Mouse (Mus musculus): ENCODE data around the gene Cyb5d2. TPM values are rescaled to one million over a fixed set of nuclear protein-coding genes. Genes with fewer than 3 reads are reported as not detected.
"Not testable (repeated sequence)": the region's sequence is repeated elsewhere in the genome, so short reads cannot be mapped to it uniquely, and the experiment has no call there.

Gene Cyb5d2
- polyA plus RNA-seq, 1 experiment from 2014 or later, result 3.7 TPM

DNA sequence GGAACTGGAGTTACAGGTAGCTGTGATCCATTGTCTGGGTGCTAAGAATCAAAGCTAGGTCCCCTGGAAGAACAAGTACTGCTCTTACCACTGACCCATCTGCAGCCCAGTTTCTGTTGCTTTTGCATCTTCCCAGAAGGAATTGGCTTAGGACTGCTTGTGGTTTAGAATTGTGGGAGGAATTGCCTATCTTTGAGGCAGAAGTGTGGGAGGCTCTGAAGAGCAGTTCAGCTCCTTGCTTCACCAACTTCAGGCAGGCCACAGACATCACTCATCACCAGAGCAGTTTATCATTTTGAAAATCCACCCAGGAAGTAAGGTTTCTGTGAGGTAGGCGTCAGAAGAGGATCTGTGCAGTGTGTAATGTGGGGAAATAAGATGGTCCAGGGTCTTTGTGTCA is 56.9 kb downstream of the Cyb5d2 start:
- Histone ChIP-seq H3K27ac (replicated peaks; ENCODE audit: low read depth, low read length) (no peak overlapping the region), H3K9ac (ENCODE audit: low read length) (no peak overlapping the region), H3K4me1 (ENCODE audit: control insufficient read depth, insufficient read depth, low read length) (no peaks in the 10 kb centered on the region), H3K27me3 (ENCODE audit: control insufficient read depth, insufficient read depth, low read length) (no peaks in the 10 kb centered on the region), H3K4me2 (ENCODE audit: low read depth, severe bottlenecking) (no peak overlapping the region), H3K9me3 (ENCODE audit: control insufficient read depth, low read length) (no peaks in the 10 kb centered on the region), H3K4me3 (ENCODE audit: low read depth, low read length) (no peak overlapping the region), H3K36me3 (ENCODE audit: control insufficient read depth, insufficient read depth, low read length) (peaks cover 7% of the 10 kb centered on the region; the same call in 1 of the 2 replicates)
- no peak for DNase-seq (ENCODE audit: low spot score)
- no peak for ATAC-seq (ENCODE audit: insufficient number of reproducible peaks, low FRiP score, low TSS enrichment, low read depth)
- WGBS, result 95% methylated on average over 1 of the region's 1 CpGs

DNA sequence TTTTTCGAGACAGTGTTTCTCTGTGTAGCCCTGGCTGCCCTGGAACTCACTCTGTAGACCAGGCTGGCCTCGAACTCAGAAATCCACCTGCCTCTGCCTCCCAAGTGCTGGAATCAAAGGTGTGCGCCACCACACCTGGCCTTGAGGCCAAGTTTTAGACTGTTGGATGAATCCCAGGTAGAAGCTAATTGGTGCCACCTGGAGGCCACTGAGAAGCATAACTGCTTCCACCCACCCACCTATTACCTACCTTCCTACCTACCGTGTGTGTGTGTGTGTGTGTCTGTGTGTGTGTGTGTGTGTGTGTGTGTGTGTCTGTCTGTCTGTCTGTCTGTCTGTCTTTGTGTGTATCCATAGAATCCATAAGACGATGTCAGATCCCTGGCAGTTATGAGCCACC is 58.4 kb downstream of the Cyb5d2 start:
- not testable (repeated sequence) for DNase-seq (ENCODE audit: low spot score); H3K9me3 ChIP-seq (ENCODE audit: control insufficient read depth, low read length); H3K9ac ChIP-seq (ENCODE audit: low read length); H3K27me3 ChIP-seq (ENCODE audit: control insufficient read depth, insufficient read depth, low read length); H3K36me3 ChIP-seq (ENCODE audit: control insufficient read depth, insufficient read depth, low read length); H3K4me2 ChIP-seq (ENCODE audit: low read depth, severe bottlenecking); ATAC-seq (ENCODE audit: insufficient number of reproducible peaks, low FRiP score, low TSS enrichment, low read depth); H3K27ac ChIP-seq (replicated peaks; ENCODE audit: low read depth, low read length); H3K4me3 ChIP-seq (ENCODE audit: low read depth, low read length); H3K4me1 ChIP-seq (ENCODE audit: control insufficient read depth, insufficient read depth, low read length)
- 86% methylated on average over 5 of the region's 5 CpGs for WGBS

DNA sequence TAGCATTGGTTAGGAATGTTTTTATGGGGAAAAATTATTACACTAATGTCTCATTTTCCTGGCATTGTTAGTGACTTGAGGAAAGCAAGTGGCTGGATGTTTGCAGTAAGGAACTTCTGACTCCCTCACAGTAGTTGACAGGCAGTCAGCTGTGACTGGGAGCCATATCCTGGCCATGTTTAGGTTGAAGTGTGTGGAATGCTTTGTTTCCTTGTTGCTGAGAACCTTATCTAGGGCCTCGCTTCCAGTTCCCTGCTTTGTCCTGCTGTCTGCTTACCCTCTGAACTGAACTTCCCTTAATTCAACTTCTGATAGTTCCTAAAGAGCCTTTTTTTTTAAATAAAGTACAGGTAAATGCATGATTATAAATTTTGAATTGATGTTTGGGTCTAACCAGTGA is 59.6 kb downstream of the Cyb5d2 start:
- no peaks in the 10 kb centered on the region for H3K27me3 ChIP-seq (ENCODE audit: control insufficient read depth, insufficient read depth, low read length)
- no peak overlapping the region for H3K4me2 ChIP-seq (ENCODE audit: low read depth, severe bottlenecking)
- no peak overlapping the region for H3K27ac ChIP-seq (replicated peaks; ENCODE audit: low read depth, low read length)
- H3K9me3 ChIP-seq (ENCODE audit: control insufficient read depth, low read length), result no peaks in the 10 kb centered on the region
- peaks cover 7% of the 10 kb centered on the region for H3K36me3 ChIP-seq (ENCODE audit: control insufficient read depth, insufficient read depth, low read length)
- H3K4me1 ChIP-seq (ENCODE audit: control insufficient read depth, insufficient read depth, low read length), result no peaks in the 10 kb centered on the region
- H3K4me3 ChIP-seq (ENCODE audit: low read depth, low read length), result no peak overlapping the region
- H3K9ac ChIP-seq (ENCODE audit: low read length), result no peak overlapping the region
- DNase-seq (ENCODE audit: low spot score) (no peak), ATAC-seq (ENCODE audit: insufficient number of reproducible peaks, low FRiP score, low TSS enrichment, low read depth) (no peak)
- 85% methylated on average over 1 of the region's 1 CpGs for WGBS

DNA sequence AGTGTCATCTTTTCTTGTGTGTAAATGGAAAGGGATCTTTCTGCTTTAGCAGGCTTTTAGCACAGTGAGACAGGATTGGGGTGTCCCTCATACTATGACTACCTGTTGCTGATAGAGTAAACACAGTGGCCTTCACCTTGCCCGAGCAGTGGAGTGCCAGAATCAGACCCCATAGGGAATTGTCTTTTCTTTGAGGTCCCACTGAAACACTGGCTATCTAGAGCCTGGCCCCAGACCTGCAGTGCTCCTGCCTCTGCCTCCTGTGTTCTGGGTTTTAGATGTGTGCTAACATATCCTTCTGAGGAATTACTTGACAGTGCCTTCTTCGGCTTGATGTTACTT is 60.5 kb downstream of the Cyb5d2 start:
- WGBS, result 93% methylated on average over 2 of the region's 2 CpGs
- H3K4me2 ChIP-seq (ENCODE audit: low read depth, severe bottlenecking), result no peak overlapping the region
- H3K4me3 ChIP-seq (ENCODE audit: low read depth, low read length), result no peak overlapping the region
- no peaks in the 10 kb centered on the region for H3K27me3 ChIP-seq (ENCODE audit: control insufficient read depth, insufficient read depth, low read length)
- H3K9ac ChIP-seq (ENCODE audit: low read length), result no peak overlapping the region
- peaks cover 13% of the 10 kb centered on the region for H3K36me3 ChIP-seq (ENCODE audit: control insufficient read depth, insufficient read depth, low read length)
- ATAC-seq (ENCODE audit: insufficient number of reproducible peaks, low FRiP score, low TSS enrichment, low read depth), result no peak
- no peak for DNase-seq (ENCODE audit: low spot score)
- H3K4me1 ChIP-seq (ENCODE audit: control insufficient read depth, insufficient read depth, low read length), result no peaks in the 10 kb centered on the region
- no peaks in the 10 kb centered on the region for H3K9me3 ChIP-seq (ENCODE audit: control insufficient read depth, low read length)
- no peak overlapping the region for H3K27ac ChIP-seq (replicated peaks; ENCODE audit: low read depth, low read length)

GRCm38 (mm10) chr11:72734840-72735518 is 61.0 kb downstream of the Cyb5d2 start:
- ATAC-seq (ENCODE audit: insufficient number of reproducible peaks, low FRiP score, low TSS enrichment, low read depth) (no peak), DNase-seq (ENCODE audit: low spot score) (no peak)
- no peak overlapping the region for H3K27ac ChIP-seq (replicated peaks; ENCODE audit: low read depth, low read length)
- H3K36me3 ChIP-seq (ENCODE audit: control insufficient read depth, insufficient read depth, low read length), result peaks cover 16% of the 10 kb centered on the region
- H3K27me3 ChIP-seq (ENCODE audit: control insufficient read depth, insufficient read depth, low read length), result no peaks in the 10 kb centered on the region
- no peaks in the 10 kb centered on the region for H3K4me1 ChIP-seq (ENCODE audit: control insufficient read depth, insufficient read depth, low read length)
- no peaks in the 10 kb centered on the region for H3K9me3 ChIP-seq (ENCODE audit: control insufficient read depth, low read length)
- H3K4me3 ChIP-seq (ENCODE audit: low read depth, low read length), result no peak overlapping the region
- 95% methylated on average over 4 of the region's 4 CpGs for WGBS
- no peak overlapping the region for H3K4me2 ChIP-seq (ENCODE audit: low read depth, severe bottlenecking)
- H3K9ac ChIP-seq (ENCODE audit: low read length), result no peak overlapping the region

GRCm38 (mm10) chr11:72733736-72734135 is 62.2 kb downstream of the Cyb5d2 start:
- Histone ChIP-seq H3K4me2 (ENCODE audit: low read depth, severe bottlenecking) (no peak overlapping the region), H3K9me3 (ENCODE audit: control insufficient read depth, low read length) (no peaks in the 10 kb centered on the region), H3K27ac (replicated peaks; ENCODE audit: low read depth, low read length) (no peak overlapping the region), H3K27me3 (ENCODE audit: control insufficient read depth, insufficient read depth, low read length) (no peaks in the 10 kb centered on the region), H3K9ac (ENCODE audit: low read length) (no peak overlapping the region), H3K36me3 (ENCODE audit: control insufficient read depth, insufficient read depth, low read length) (peaks cover 18% of the 10 kb centered on the region), H3K4me1 (ENCODE audit: control insufficient read depth, insufficient read depth, low read length) (no peaks in the 10 kb centered on the region), H3K4me3 (ENCODE audit: low read depth, low read length) (no peak overlapping the region)
- 90% methylated on average over 3 of the region's 3 CpGs for WGBS
- ATAC-seq (ENCODE audit: insufficient number of reproducible peaks, low FRiP score, low TSS enrichment, low read depth) (no peak), DNase-seq (ENCODE audit: low spot score) (no peak)

Other genes with a start within 250 kb of the Cyb5d2 start
- 0.07 TPM in 1 of 2 replicates, not detected in the other for gene Spns3, start 245.6 kb downstream of the Cyb5d2 start, polyA plus RNA-seq (2014; fragmentation: Nextera tagmentation; extraction: Ambion mirVana)
- 94.7 and 96.3 TPM in 2 replicates for gene Ube2g1, start 188.9 kb downstream of the Cyb5d2 start, polyA plus RNA-seq (2014; fragmentation: Nextera tagmentation; extraction: Ambion mirVana)
- gene Ankfy1, start 106.1 kb downstream of the Cyb5d2 start, polyA plus RNA-seq (2014; fragmentation: Nextera tagmentation; extraction: Ambion mirVana), result 26.9 and 32.0 TPM in 2 replicates
- gene Zzef1, start 84 bp upstream of the Cyb5d2 start, polyA plus RNA-seq (2014; fragmentation: Nextera tagmentation; extraction: Ambion mirVana), result 7.2 and 7.7 TPM in 2 replicates
- gene Atp2a3, start 165.0 kb upstream of the Cyb5d2 start, polyA plus RNA-seq (2014; fragmentation: Nextera tagmentation; extraction: Ambion mirVana), result 0.67 and 0.97 TPM in 2 replicates
- gene P2rx1, start 203.0 kb upstream of the Cyb5d2 start, polyA plus RNA-seq (2014; fragmentation: Nextera tagmentation; extraction: Ambion mirVana), result 1.3 and 2.0 TPM in 2 replicates
- gene Camkk1, start 222.9 kb upstream of the Cyb5d2 start, polyA plus RNA-seq (2014; fragmentation: Nextera tagmentation; extraction: Ambion mirVana), result 2.7 and 3.0 TPM in 2 replicates